Mouse (Mus musculus) spleen, adult 18-20 months (tissue): ENCODE measurements at regions not wholly inside any gene's neighbourhood (a gene's known extent, or its start where the extent isn't known, plus 50 kb on each side); places are given as distances from the start of the nearest gene placed in this dataset.

Experiments used
- DNase-seq, 2 experiments: peaks; one replicate each; pipeline ENCODE4 v3.0.0; 2022; ENCODE audit warnings: mixed read lengths in 2 of 2

- DNase-seq: no peak
Measured at GRCm38 (mm10) chr11:111865143-111865542, 799.2 kb downstream of the Kcnj2 start.

GRCm38 (mm10) chr11:111875406-111875805, 809.4 kb downstream of the Kcnj2 start:
- no peak for DNase-seq

GRCm38 (mm10) chr11:111880146-111880545, 814.2 kb downstream of the Kcnj2 start:
- DNase-seq: no peak

GRCm38 (mm10) chr11:111890026-111890425, 824.1 kb downstream of the Kcnj2 start:
- no peak for DNase-seq

GRCm38 (mm10) chr11:111893861-111894260, 827.9 kb downstream of the Kcnj2 start:
- DNase-seq: no peak

- no peak for DNase-seq
Measured at GRCm38 (mm10) chr11:111895221-111896200, 829.5 kb downstream of the Kcnj2 start.

GRCm38 (mm10) chr11:111897001-111897400, 831.0 kb downstream of the Kcnj2 start:
- no peak for DNase-seq

- DNase-seq: no peak
Measured at GRCm38 (mm10) chr11:111904086-111904485, 838.1 kb downstream of the Kcnj2 start.

- no peak for DNase-seq
Measured at GRCm38 (mm10) chr11:111913891-111914290, 847.9 kb downstream of the Kcnj2 start.

GRCm38 (mm10) chr11:111926336-111926735, 855.7 kb upstream of the Sox9 start:
- DNase-seq: no peak

GRCm38 (mm10) chr11:111929366-111929765, 852.7 kb upstream of the Sox9 start:
- no peak for DNase-seq

- no peak for DNase-seq
Measured at GRCm38 (mm10) chr11:111932052-111932451, 850.0 kb upstream of the Sox9 start.

- DNase-seq: no peak
Measured at GRCm38 (mm10) chr11:111944282-111944681, 837.7 kb upstream of the Sox9 start.

- DNase-seq: no peak
Measured at GRCm38 (mm10) chr11:111945806-111946205, 836.2 kb upstream of the Sox9 start.

GRCm38 (mm10) chr11:111947671-111948070, 834.4 kb upstream of the Sox9 start:
- no peak for DNase-seq

GRCm38 (mm10) chr11:111953421-111953820, 828.6 kb upstream of the Sox9 start:
- DNase-seq: no peak

- no peak for DNase-seq
Measured at GRCm38 (mm10) chr11:111957721-111958287, 824.2 kb upstream of the Sox9 start.

- no peak for DNase-seq
Measured at GRCm38 (mm10) chr11:111961047-111961837, 820.8 kb upstream of the Sox9 start.

- no peak for DNase-seq
Measured at GRCm38 (mm10) chr11:111961846-111962245, 820.2 kb upstream of the Sox9 start.

GRCm38 (mm10) chr11:111964066-111964465, 818.0 kb upstream of the Sox9 start:
- no peak for DNase-seq

- no peak for DNase-seq
Measured at GRCm38 (mm10) chr11:111966401-111966800, 815.6 kb upstream of the Sox9 start.

- no peak for DNase-seq
Measured at GRCm38 (mm10) chr11:111971001-111971400, 811.0 kb upstream of the Sox9 start.

- DNase-seq: no peak
Measured at GRCm38 (mm10) chr11:111978667-111979066, 803.4 kb upstream of the Sox9 start.
